Mouse (Mus musculus): ENCODE measurements around the gene Efl1. TPM values are rescaled to one million over a fixed set of nuclear protein-coding genes. Genes with fewer than 3 reads are reported as not detected.

Gene Efl1
- total RNA-seq, 4 experiments from 2014 or later = 15.2 to 17.5 (median 15.9) TPM

DNA sequence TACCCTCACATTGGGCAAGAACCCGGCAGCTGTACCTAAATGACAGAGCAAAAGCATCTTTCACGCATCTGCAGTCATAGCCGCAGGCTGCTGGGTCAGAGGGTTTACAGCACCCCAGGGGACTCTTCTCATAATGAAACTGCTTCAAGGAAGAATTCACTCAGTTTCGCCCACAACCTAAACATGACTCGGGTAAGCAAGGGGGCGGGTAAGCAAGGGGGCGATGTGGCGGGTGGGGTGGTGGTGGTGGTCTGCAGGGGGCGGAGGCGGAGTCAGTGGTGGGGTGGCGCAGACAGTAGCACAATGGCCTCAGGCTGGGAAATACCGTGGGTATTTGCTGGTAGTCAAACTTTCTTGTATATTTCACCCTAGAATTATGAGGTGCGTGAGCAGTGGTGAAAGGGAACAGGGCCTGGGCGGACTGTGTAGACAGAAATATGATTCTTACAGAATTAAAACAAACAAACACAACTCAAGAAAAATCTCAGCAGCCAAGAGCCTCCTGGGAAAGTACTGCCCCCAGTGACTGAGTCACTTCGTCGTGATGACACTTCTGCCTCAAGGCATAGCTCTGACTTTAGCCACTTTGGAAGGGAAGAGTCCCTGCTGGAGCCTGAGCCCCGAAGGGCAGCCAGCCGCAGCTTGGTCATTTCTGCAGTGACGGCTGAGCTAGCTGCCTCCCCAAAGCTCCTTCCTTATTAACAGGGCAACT, 162.9 kb downstream of the Efl1 start:
- DNase-seq (ENCODE audit: low spot score in 2 of 2) = no peak

DNA sequence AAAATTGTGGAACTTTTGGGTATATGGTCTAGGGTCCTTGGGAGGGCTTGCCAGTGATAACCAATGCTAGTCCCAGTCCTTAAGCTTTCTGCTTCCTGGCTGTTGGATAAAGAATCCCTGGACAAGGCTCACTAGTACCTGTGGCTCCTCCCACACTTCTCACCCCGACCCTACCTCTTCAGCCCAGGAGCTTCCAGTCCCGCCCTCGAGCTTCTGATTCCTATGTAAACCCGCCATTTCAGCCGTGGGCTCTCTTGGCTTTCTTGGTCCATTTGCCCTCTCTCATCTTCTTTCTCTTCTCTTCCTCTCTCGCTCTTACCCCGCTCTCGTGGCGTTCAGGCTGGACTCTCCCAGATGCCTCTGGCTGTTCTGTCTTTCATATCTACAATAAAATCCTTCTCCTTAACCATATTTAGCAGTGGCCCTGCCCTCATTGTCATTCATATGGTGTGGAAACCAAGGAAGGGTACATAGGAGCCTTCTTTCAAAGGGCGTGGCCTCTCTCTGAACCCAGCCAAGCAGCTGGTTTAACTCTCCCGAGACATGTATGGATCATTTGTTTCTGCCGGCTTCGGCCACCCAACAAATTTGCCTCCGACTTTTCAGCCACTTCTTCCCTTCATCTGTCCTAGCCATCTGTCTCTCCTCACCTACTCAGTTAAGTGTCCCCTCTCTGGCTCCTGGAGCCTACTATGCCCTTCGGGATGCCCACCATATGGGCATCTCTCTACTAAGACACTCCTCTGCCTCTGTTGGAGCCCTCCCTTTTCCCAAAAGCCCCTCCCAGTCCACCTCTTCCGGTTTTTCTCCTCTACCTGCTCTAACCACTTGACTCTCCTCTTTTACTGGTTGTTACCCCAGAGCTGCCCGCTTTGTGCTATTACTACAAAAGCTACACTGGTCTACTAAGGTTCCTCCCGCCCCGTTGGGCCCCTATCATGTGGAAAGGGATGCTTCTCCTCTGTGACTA, 164.1 kb downstream of the Efl1 start:
- DNase-seq (ENCODE audit: low spot score in 2 of 2) = no peak

DNA sequence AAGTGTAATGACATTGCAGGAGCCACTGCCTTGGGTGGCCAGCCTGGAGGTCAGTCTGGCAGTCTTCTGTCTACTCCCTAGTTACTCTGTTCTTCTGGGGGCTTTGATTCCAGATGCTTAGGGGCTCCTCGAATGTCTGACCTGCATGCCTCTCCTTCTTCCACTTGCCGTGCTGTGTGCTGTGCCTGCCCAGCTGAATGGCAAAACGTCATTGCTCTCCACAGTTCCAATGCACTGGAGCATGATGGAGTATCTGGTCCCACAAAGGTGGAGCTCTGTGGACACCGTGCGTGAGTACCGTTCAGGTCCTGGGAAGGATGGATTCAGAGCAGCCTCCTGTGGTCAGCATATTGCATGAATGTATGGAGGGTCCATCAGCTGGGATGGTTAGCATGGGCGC, 171.1 kb downstream of the Efl1 start:
- DNase-seq (ENCODE audit: low spot score in 2 of 2) = no peak

DNA sequence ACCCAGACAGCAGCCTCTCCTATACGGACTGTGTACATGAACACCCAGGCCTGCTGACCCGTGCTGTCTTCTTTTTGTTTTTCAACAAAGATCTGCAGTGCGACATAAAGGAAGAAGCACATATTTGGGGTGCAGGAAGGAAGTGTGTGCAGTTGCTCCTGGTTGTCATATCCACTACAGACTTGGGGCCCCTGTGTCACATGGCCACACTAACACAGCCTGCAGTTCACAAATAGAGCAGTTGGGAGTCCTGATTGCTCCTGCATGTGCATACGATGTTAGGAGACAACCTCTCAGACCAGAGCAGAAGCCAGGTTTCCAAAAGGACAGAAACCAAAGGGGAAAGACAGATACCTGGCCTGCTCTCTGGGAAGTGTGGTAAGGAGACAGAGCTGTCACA, 172.2 kb downstream of the Efl1 start:
- no peak for DNase-seq (ENCODE audit: low spot score in 2 of 2)

DNA sequence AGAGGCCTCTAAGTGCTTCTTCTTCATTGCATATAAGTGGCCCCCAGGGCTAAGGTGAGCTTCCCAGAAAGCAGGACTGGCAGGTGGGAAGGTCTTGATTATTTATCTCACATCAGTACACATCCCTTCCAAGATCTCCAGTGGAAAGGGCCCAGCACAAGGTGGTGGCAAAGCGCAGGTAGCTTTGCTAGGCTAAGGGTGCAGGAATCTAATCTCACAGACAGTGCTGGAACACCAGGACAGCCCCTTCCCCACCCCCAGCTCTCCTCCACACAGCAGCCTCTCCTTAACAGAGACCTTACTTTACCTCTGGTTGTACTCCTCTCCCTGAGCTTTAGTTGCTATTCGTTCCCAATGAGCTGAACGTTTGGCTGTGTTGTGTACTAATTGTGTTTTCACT, 173.1 kb downstream of the Efl1 start:
- DNase-seq (ENCODE audit: low spot score in 2 of 2) = no peak

DNA sequence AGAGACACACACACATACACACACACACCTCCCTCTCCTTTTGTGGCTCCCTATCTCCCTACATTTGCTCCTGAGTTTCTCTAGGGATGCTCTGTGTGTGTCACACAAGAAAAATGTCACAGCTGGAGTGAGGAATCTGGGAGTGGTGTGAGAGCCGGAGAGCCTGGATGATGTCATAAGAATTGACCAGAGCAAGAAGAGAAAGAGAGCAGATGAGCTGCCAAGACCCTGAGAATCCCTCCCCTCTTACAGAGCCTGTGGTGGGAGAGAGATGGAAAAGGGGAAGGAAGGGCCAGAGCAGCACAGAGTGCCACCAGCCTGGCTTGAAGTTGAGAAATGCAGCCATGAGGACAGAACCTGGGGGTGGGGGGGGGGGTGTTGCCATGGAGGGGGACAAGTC, 174.1 kb downstream of the Efl1 start:
- no peak for DNase-seq (ENCODE audit: low spot score in 2 of 2)

Other genes with a start within 250 kb of the Efl1 start
- gene Saxo2, start 86 bp upstream of the Efl1 start, total RNA-seq (2022) = 10 to 100 TPM in 1 of 4 experiments, 1 to 10 TPM in 3; 5.5 to 10.0 (median 8.8) TPM
- 10 to 100 TPM; 15.8 to 19.3 (median 17.1) TPM for gene Mex3b, start 218.7 kb downstream of the Efl1 start, total RNA-seq (2022)